Mouse (Mus musculus) CH12.LX (cell line): Measurements from ENCODE around the gene Irf2bp2. TPM values are rescaled to one million over a fixed set of nuclear protein-coding genes. Genes with fewer than 3 reads are reported as not detected.

Experiments
- DNase-seq: peaks from one replicate; pipeline ENCODE4 v3.0.0-alpha.2; 2013; ENCODE audit errors: extremely low read depth
- H3K27ac ChIP-seq: 2 replicates; pipeline ENCODE4 v1.5.1; 2012; ENCODE audit warnings: low read depth, mild to moderate bottlenecking, control low read depth, moderate library complexity; ENCODE audit not compliant: insufficient read depth
- H3K27me3 ChIP-seq: replicated peaks from 2 replicates; pipeline ENCODE3; 2012; ENCODE audit warnings: inconsistent platforms
- H3K36me3 ChIP-seq, 2 experiments: replicated peaks in 1 of 2; 2 replicates each; pipeline versions ENCODE3 to v1.6.1; 2012; ENCODE audit warnings: inconsistent platforms in 1 of 2, low read length in 1 of 2, mild to moderate bottlenecking in 1 of 2, mixed read lengths in 1 of 2, moderate library complexity in 1 of 2; ENCODE audit not compliant: control insufficient read depth in 1 of 2, insufficient read depth in 1 of 2
- H3K4me1 ChIP-seq, 2 experiments: 2 replicates each; pipeline ENCODE4 v1.6.1; 2012; ENCODE audit warnings: inconsistent platforms in 1 of 2, moderate library complexity in 1 of 2; ENCODE audit not compliant: insufficient read depth in 2 of 2, control insufficient read depth in 1 of 2
- H3K4me2 ChIP-seq: 2 replicates; pipeline ENCODE4 v1.6.1; 2012; ENCODE audit warnings: low read depth, mild to moderate bottlenecking, control low read depth; ENCODE audit not compliant: poor library complexity, insufficient read depth, severe bottlenecking
- H3K4me3 ChIP-seq, 3 experiments: fragments of 150-350 bp in 1 of 3; sonication (generic) in 1 of 3; replicated peaks in 1 of 3; 2 replicates each; pipeline versions ENCODE3 to v1.5.1; 2011 to 2012; ENCODE audit warnings: low read depth in 2 of 3, low read length in 2 of 3, mild to moderate bottlenecking in 2 of 3, moderate library complexity in 2 of 3, control low read depth in 1 of 3, improper control_type of control experiment in 1 of 3, inconsistent platforms in 1 of 3, mixed read lengths in 1 of 3; ENCODE audit not compliant: poor library complexity in 1 of 3
- H3K79me2 ChIP-seq: replicated peaks from 2 replicates; pipeline ENCODE4 v1.6.1; 2012; ENCODE audit warnings: mild to moderate bottlenecking, moderate library complexity; ENCODE audit not compliant: control insufficient read depth, poor library complexity, insufficient read depth, severe bottlenecking; ENCODE audit errors: extremely low read depth
- H3K9ac ChIP-seq: 2 replicates; pipeline ENCODE4 v1.6.1; 2012; ENCODE audit warnings: low read depth, mild to moderate bottlenecking, control low read depth, moderate library complexity; ENCODE audit not compliant: insufficient read depth
- H3K9me3 ChIP-seq: replicated peaks from 2 replicates; pipeline ENCODE3; 2012; ENCODE audit warnings: low read length, inconsistent platforms, mixed read lengths
- BHLHE40 ChIP-seq: IDR thresholded peaks from 2 replicates; pipeline ENCODE4 v1.6.1; 2011; ENCODE audit warnings: mild to moderate bottlenecking, low read depth, low read length, improper control_type of control experiment
- CHD2 ChIP-seq: IDR thresholded peaks from 2 replicates; pipeline ENCODE4 v1.6.1; 2011; ENCODE audit warnings: low read length, improper control_type of control experiment
- E2F4 ChIP-seq: IDR thresholded peaks from 2 replicates; pipeline ENCODE4 v1.6.1; 2011; ENCODE audit warnings: low read depth, low read length, improper control_type of control experiment; ENCODE audit not compliant: insufficient replicate concordance
- ELF1 ChIP-seq: IDR thresholded peaks from 2 replicates; pipeline ENCODE4 v1.6.1; 2014; ENCODE audit warnings: low read depth, mild to moderate bottlenecking, inconsistent platforms, low read length, improper control_type of control experiment
- EP300 ChIP-seq: IDR thresholded peaks from 2 replicates; pipeline ENCODE4 v1.6.1; 2011; ENCODE audit warnings: low read length, improper control_type of control experiment
- ETS1 ChIP-seq: conservative IDR thresholded peaks from 2 replicates; pipeline ENCODE4 v1.6.1; 2012; ENCODE audit warnings: low read depth, mild to moderate bottlenecking, inconsistent platforms, low read length, improper control_type of control experiment, moderate library complexity
- GABPA ChIP-seq: IDR thresholded peaks from 2 replicates; pipeline ENCODE4 v1.6.1; 2012; ENCODE audit warnings: low read depth, low read length, improper control_type of control experiment, inconsistent platforms; ENCODE audit not compliant: insufficient replicate concordance
- HCFC1 ChIP-seq: IDR thresholded peaks from 2 replicates; pipeline ENCODE4 v1.6.1; 2012; ENCODE audit warnings: low read depth, mild to moderate bottlenecking, inconsistent platforms, low read length, improper control_type of control experiment
- IRF4 ChIP-seq: IDR thresholded peaks from 2 replicates; pipeline ENCODE4 v1.6.1; 2014; ENCODE audit warnings: low read depth, mild to moderate bottlenecking, inconsistent platforms, low read length, improper control_type of control experiment
- JUN ChIP-seq: IDR thresholded peaks from 2 replicates; pipeline ENCODE4 v1.6.1; 2011; ENCODE audit warnings: low read depth, mild to moderate bottlenecking, low read length, improper control_type of control experiment, moderate library complexity; ENCODE audit not compliant: insufficient read depth
- KAT2A ChIP-seq: IDR thresholded peaks from 2 replicates; pipeline ENCODE4 v1.6.1; 2012; ENCODE audit warnings: low read length, improper control_type of control experiment, inconsistent platforms; ENCODE audit not compliant: insufficient replicate concordance
- MAFK ChIP-seq: IDR thresholded peaks from 2 replicates; pipeline ENCODE4 v1.6.1; 2011; ENCODE audit warnings: low read length, improper control_type of control experiment; ENCODE audit not compliant: insufficient replicate concordance
- MAX ChIP-seq: IDR thresholded peaks from 2 replicates; pipeline ENCODE4 v1.6.1; 2011; ENCODE audit warnings: low read length, improper control_type of control experiment
- MAZ ChIP-seq: IDR thresholded peaks from 2 replicates; pipeline ENCODE4 v1.6.1; 2012; ENCODE audit warnings: low read depth, mild to moderate bottlenecking, inconsistent platforms, low read length, improper control_type of control experiment, moderate library complexity
- MEF2A ChIP-seq: IDR thresholded peaks from 2 replicates; pipeline ENCODE4 v1.6.1; 2014; ENCODE audit warnings: low read depth, mild to moderate bottlenecking, inconsistent platforms, low read length, improper control_type of control experiment, borderline replicate concordance
- MXI1 ChIP-seq: IDR thresholded peaks from 2 replicates; pipeline ENCODE4 v1.6.1; 2011; ENCODE audit warnings: mild to moderate bottlenecking, low read depth, low read length, improper control_type of control experiment
- MYC ChIP-seq: IDR thresholded peaks from 2 replicates; pipeline ENCODE4 v1.6.1; 2011; ENCODE audit warnings: low read depth, mild to moderate bottlenecking, improper control_type of control experiment, low read length
- NELFE ChIP-seq: IDR thresholded peaks from 2 replicates; pipeline ENCODE4 v1.6.1; 2011; ENCODE audit warnings: low read depth, low read length, improper control_type of control experiment
- NRF1 ChIP-seq: IDR thresholded peaks from 2 replicates; pipeline ENCODE4 v1.6.1; 2014; ENCODE audit warnings: low read depth, mild to moderate bottlenecking, inconsistent platforms, low read length, improper control_type of control experiment, moderate library complexity
- PAX5 ChIP-seq: IDR thresholded peaks from 2 replicates; pipeline ENCODE4 v1.6.1; 2012; ENCODE audit warnings: low read length, inconsistent platforms, mixed read lengths
- POLR2A ChIP-seq: IDR thresholded peaks from 2 replicates; pipeline ENCODE4 v1.6.1; 2011; ENCODE audit warnings: low read depth, mild to moderate bottlenecking, improper control_type of control experiment, low read length
- POLR2AphosphoS2 ChIP-seq: IDR thresholded peaks from 2 replicates; pipeline ENCODE4 v1.6.1; 2011; ENCODE audit warnings: low read depth, low read length, improper control_type of control experiment
- RAD21 ChIP-seq: IDR thresholded peaks from 2 replicates; pipeline ENCODE4 v1.6.1; 2011; ENCODE audit warnings: low read depth, mild to moderate bottlenecking, low read length, improper control_type of control experiment, moderate library complexity
- RCOR1 ChIP-seq: conservative IDR thresholded peaks from 2 replicates; pipeline ENCODE4 v1.6.1; 2012; ENCODE audit warnings: low read depth, mild to moderate bottlenecking, inconsistent platforms, low read length, improper control_type of control experiment
- SIN3A ChIP-seq: IDR thresholded peaks from 2 replicates; pipeline ENCODE4 v1.6.1; 2012; ENCODE audit warnings: low read length, improper control_type of control experiment, inconsistent platforms
- SMC3 ChIP-seq: IDR thresholded peaks from 2 replicates; pipeline ENCODE4 v1.6.1; 2011; ENCODE audit warnings: low read depth, low read length, improper control_type of control experiment
- TBP ChIP-seq: conservative IDR thresholded peaks from 2 replicates; pipeline ENCODE4 v1.6.1; 2011; ENCODE audit warnings: low read depth, low read length, improper control_type of control experiment
- TCF12 ChIP-seq: IDR thresholded peaks from 2 replicates; pipeline ENCODE4 v1.6.1; 2014; ENCODE audit warnings: low read depth, mild to moderate bottlenecking, inconsistent platforms, low read length, improper control_type of control experiment
- USF1 ChIP-seq: IDR thresholded peaks from 2 replicates; pipeline ENCODE4 v1.6.1; 2014; ENCODE audit warnings: low read depth, mild to moderate bottlenecking, inconsistent platforms, low read length, improper control_type of control experiment
- ZMIZ1 ChIP-seq: IDR thresholded peaks from 2 replicates; pipeline ENCODE4 v1.6.1; 2012; ENCODE audit warnings: low read depth, mild to moderate bottlenecking, inconsistent platforms, low read length, improper control_type of control experiment
- ZNF384 ChIP-seq: IDR thresholded peaks from 2 replicates; pipeline ENCODE4 v1.6.1; 2012; ENCODE audit warnings: low read depth, low read length, improper control_type of control experiment, inconsistent platforms
- dilution Hi-C: fragments of 300-500 bp; cut with MboI; formaldehyde crosslinking; loops from 2 replicates; pipeline ENCODE4 v1.14.3; 2020; ENCODE audit warnings: low sequenced_read_pairs; ENCODE audit not compliant: extremely low pct_unique_long_range_greater_than_20kb, extremely low pct_ligation_motif_present
- in situ Hi-C: fragments of 300-500 bp; cut with MboI; formaldehyde crosslinking; loops from 3 replicates; pipeline ENCODE4 v1.14.3; 2019; ENCODE audit warnings: low sequenced_read_pairs, low pct_ligation_motif_present, low pct_unique_long_range_greater_than_20kb, mixed read lengths
- polyA plus RNA-seq: library from polyadenylated mRNA; unstranded; fragments of >175 nt; gene quantifications from 2 replicates; pipeline ENCODE4 v1.2.1, GENCODE M21; 2012; ENCODE audit warnings: low read depth; ENCODE audit not compliant: insufficient read length
- total RNA-seq, 2 experiments: library from RNA; depleted of rRNA; stranded (reverse); fragments of 300-350 nt in 1 of 2; fragments of >200 nt in 1 of 2; gene quantifications; 2 replicates each; pipeline ENCODE4 v1.2.3; 2012 to 2014

Gene Irf2bp2
- total and polyA plus RNA-seq, 3 experiments: 19.9 to 31.2 (median 28.6) TPM

- Histone ChIP-seq H3K9ac (no peak overlapping the region), H3K9me3 (peaks cover 15% of the 10 kb centered on the region), H3K36me3 (peaks cover 10 to 38% of the 10 kb centered on the region in 2 experiments), H3K79me2 (peaks cover 25% of the 10 kb centered on the region), H3K27me3 (no peaks in the 10 kb centered on the region), H3K27ac (peak overlapping the region; percentile 39), H3K4me3 (peak overlapping the region in 1 of 3 experiments; percentile 28), H3K4me1 (peaks cover 20 to 57% of the 10 kb centered on the region in 2 experiments), H3K4me2 (no peak overlapping the region)
- DNase-seq: no peak
- dilution Hi-C loops (no loop called here), in situ Hi-C loops (loop anchor here (5.0 kb wide), 1 partner anchor 86 kb away; no protein-coding TSS in a partner anchor)
- no peak for TF ChIP-seq SIN3A
- no peak for TF ChIP-seq USF1
- no peak for TF ChIP-seq KAT2A
- TF ChIP-seq ETS1: no peak
- TF ChIP-seq PAX5: no peak
- no peak for TF ChIP-seq RAD21
- no peak for TF ChIP-seq MXI1
- no peak for TF ChIP-seq MAX
- no peak for TF ChIP-seq POLR2AphosphoS2
- no peak for TF ChIP-seq JUN
- TF ChIP-seq RCOR1: no peak
- no peak for TF ChIP-seq GABPA
- no peak for TF ChIP-seq MAFK
- no peak for TF ChIP-seq ZMIZ1
Observed at GRCm38 (mm10) chr8:126583018-126583417, 10.8 kb downstream of the Irf2bp2 start.

GRCm38 (mm10) chr8:126582509-126582908 is 11.3 kb downstream of the Irf2bp2 start:
- Histone ChIP-seq H3K9me3 (peaks cover 15% of the 10 kb centered on the region), H3K4me3 (no peak overlapping the region), H3K36me3 (peaks cover 6 to 33% of the 10 kb centered on the region in 2 experiments), H3K79me2 (peaks cover 19% of the 10 kb centered on the region), H3K27ac (no peak overlapping the region; the same call in 1 of the 2 replicates), H3K27me3 (no peaks in the 10 kb centered on the region), H3K4me1 (peaks cover 20 to 53% of the 10 kb centered on the region in 2 experiments), H3K4me2 (no peak overlapping the region), H3K9ac (no peak overlapping the region)
- dilution Hi-C loops (no loop called here), in situ Hi-C loops (loop anchor here (5.0 kb wide), 1 partner anchor 85 kb away; no protein-coding TSS in a partner anchor)
- no peak for DNase-seq
- TF ChIP-seq SMC3 (peak; percentile 96), ELF1 (peak; percentile 39; the same call in 1 of the 2 replicates), POLR2A (no peak), E2F4 (no peak), NELFE (peak; percentile 40; the same call in 1 of the 2 replicates), GABPA (no peak), SIN3A (no peak), CHD2 (no peak), TCF12 (0 out of 2 replicates have a peak, but pooled peaks have one; percentile 36), MYC (0 out of 2 replicates have a peak, but pooled peaks have one; percentile 58), NRF1 (no peak), KAT2A (no peak), MEF2A (peak; percentile 62; the same call in 1 of the 2 replicates), MAFK (no peak), JUN (no peak), EP300 (no peak), ZMIZ1 (no peak), MAZ (0 out of 2 replicates have a peak, but pooled peaks have one; percentile 64), TBP (no peak), BHLHE40 (peak; percentile 58), IRF4 (peak; percentile 60), HCFC1 (0 out of 2 replicates have a peak, but pooled peaks have one; percentile 25), PAX5 (no peak), ZNF384 (no peak), USF1 (no peak), POLR2AphosphoS2 (no peak)
